Mouse (Mus musculus): ENCODE results near the gene Rab3il1. TPM values are rescaled to one million over a fixed set of nuclear protein-coding genes. Genes with fewer than 3 reads are reported as not detected.

Rab3il1 gene
- total and polyA plus RNA-seq, 3 experiments, result 0.04 TPM; not detected in 2

- H3K27ac ChIP-seq (ENCODE audit: insufficient read depth, low read depth), result no peak overlapping the region
- H3K9me3 ChIP-seq (replicated peaks; ENCODE audit: low read length), result no peaks in the 10 kb centered on the region
- no peaks in the 10 kb centered on the region for H3K4me1 ChIP-seq (ENCODE audit: control insufficient read depth in 1 of 2, insufficient read depth in 2 of 2)
- H3K4me2 ChIP-seq (ENCODE audit: insufficient read depth, low read depth, poor library complexity, severe bottlenecking), result no peak overlapping the region
- dilution Hi-C loops (cut with MboI; ENCODE audit: extremely low pct_ligation_motif_present, extremely low pct_unique_long_range_greater_than_20kb, low sequenced_read_pairs) (no loop called here), in situ Hi-C loops (cut with MboI; ENCODE audit: low pct_ligation_motif_present, low pct_unique_long_range_greater_than_20kb, low sequenced_read_pairs) (no loop called here)
- H3K27me3 ChIP-seq (replicated peaks), result no peaks in the 10 kb centered on the region
- DNase-seq (ENCODE audit: extremely low read depth), result no peak
- no peaks in the 10 kb centered on the region for H3K36me3 ChIP-seq (replicated peaks in 1 of 2; ENCODE audit: control insufficient read depth in 1 of 2, insufficient read depth in 1 of 2, low read length in 1 of 2)
- no peak overlapping the region for H3K4me3 ChIP-seq (replicated peaks in 1 of 3; ENCODE audit: low read depth in 2 of 3, low read length in 2 of 3, poor library complexity in 1 of 3)
- H3K79me2 ChIP-seq (replicated peaks; ENCODE audit: control insufficient read depth, extremely low read depth, insufficient read depth, poor library complexity, severe bottlenecking), result no peaks in the 10 kb centered on the region
- H3K9ac ChIP-seq (ENCODE audit: insufficient read depth, low read depth), result no peak overlapping the region
- no peak for TF ChIP-seq NELFE (IDR thresholded peaks at IDR 0.05; ENCODE audit: low read depth, low read length)
- TF ChIP-seq CHD2 (IDR thresholded peaks at IDR 0.05; ENCODE audit: low read length), result no peak
- no peak for TF ChIP-seq JUND (conservative IDR thresholded peaks at IDR 0.05; ENCODE audit: low read depth, low read length)
- TF ChIP-seq ZMIZ1 (IDR thresholded peaks at IDR 0.05; ENCODE audit: low read depth, low read length), result no peak
- no peak for TF ChIP-seq RCOR1 (conservative IDR thresholded peaks at IDR 0.05; ENCODE audit: low read depth, low read length)
- no peak for TF ChIP-seq ZC3H11A (IDR thresholded peaks at IDR 0.05; ENCODE audit: low read depth, low read length)
These were observed 78.9 kb downstream of the Rab3il1 start for GRCm38 (mm10) chr19:10080384-10080783.

DNA sequence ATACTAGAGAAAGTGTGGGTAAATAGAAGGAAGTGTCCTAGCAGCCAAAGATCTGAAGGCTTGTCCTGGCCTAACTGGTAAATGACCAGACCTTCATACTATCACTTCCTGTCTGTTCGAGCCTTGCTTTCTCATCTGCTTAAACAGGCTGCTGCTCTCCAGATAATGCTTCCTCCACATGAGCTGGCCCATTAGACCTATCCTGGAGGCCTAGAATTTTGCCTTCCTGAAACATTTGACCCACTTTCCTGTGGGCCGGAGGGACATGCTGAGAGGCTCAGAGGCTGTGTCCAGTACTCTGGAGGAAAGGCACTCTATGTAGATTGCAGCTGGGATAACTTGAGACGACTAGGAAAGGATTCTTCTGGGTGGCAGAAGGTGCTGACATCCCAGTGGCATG, 80.6 kb downstream of the Rab3il1 start:
- H3K4me3 ChIP-seq (replicated peaks in 1 of 3; ENCODE audit: low read depth in 2 of 3, low read length in 2 of 3, poor library complexity in 1 of 3), result no peak overlapping the region
- DNase-seq (ENCODE audit: extremely low read depth), result no peak
- no peak overlapping the region for H3K27ac ChIP-seq (ENCODE audit: insufficient read depth, low read depth)
- dilution Hi-C loops (cut with MboI; ENCODE audit: extremely low pct_ligation_motif_present, extremely low pct_unique_long_range_greater_than_20kb, low sequenced_read_pairs) (no loop called here), in situ Hi-C loops (cut with MboI; ENCODE audit: low pct_ligation_motif_present, low pct_unique_long_range_greater_than_20kb, low sequenced_read_pairs) (no loop called here)
- H3K4me1 ChIP-seq (ENCODE audit: control insufficient read depth in 1 of 2, insufficient read depth in 2 of 2), result no peaks in the 10 kb centered on the region
- no peak overlapping the region for H3K4me2 ChIP-seq (ENCODE audit: insufficient read depth, low read depth, poor library complexity, severe bottlenecking)
- H3K9ac ChIP-seq (ENCODE audit: insufficient read depth, low read depth), result no peak overlapping the region
- H3K79me2 ChIP-seq (replicated peaks; ENCODE audit: control insufficient read depth, extremely low read depth, insufficient read depth, poor library complexity, severe bottlenecking), result no peaks in the 10 kb centered on the region
- H3K9me3 ChIP-seq (replicated peaks; ENCODE audit: low read length), result no peaks in the 10 kb centered on the region
- TF ChIP-seq PAX5 (IDR thresholded peaks at IDR 0.05; ENCODE audit: low read length) (no peak), CHD1 (IDR thresholded peaks at IDR 0.05; ENCODE audit: low read depth, low read length) (no peak), JUND (conservative IDR thresholded peaks at IDR 0.05; ENCODE audit: low read depth, low read length) (no peak), CHD2 (IDR thresholded peaks at IDR 0.05; ENCODE audit: low read length) (no peak), RAD21 (IDR thresholded peaks at IDR 0.05; ENCODE audit: low read depth, low read length) (no peak), MXI1 (IDR thresholded peaks at IDR 0.05; ENCODE audit: low read depth, low read length) (no peak), MAFK (IDR thresholded peaks at IDR 0.05; ENCODE audit: insufficient replicate concordance, low read length) (no peak), CTCF (conservative IDR thresholded peaks at IDR 0.05 in 1 of 2, IDR thresholded peaks at IDR 0.05 in 1 of 2; ENCODE audit: low read depth in 2 of 2, low read length in 2 of 2) (no peak), TBP (conservative IDR thresholded peaks at IDR 0.05; ENCODE audit: low read depth, low read length) (no peak), ZNF384 (IDR thresholded peaks at IDR 0.05; ENCODE audit: low read depth, low read length) (no peak), ELF1 (IDR thresholded peaks at IDR 0.05; ENCODE audit: low read depth, low read length) (no peak), IRF4 (IDR thresholded peaks at IDR 0.05; ENCODE audit: low read depth, low read length) (no peak), ZC3H11A (IDR thresholded peaks at IDR 0.05; ENCODE audit: low read depth, low read length) (no peak), UBTF (IDR thresholded peaks at IDR 0.05; ENCODE audit: low read depth, low read length) (no peak), POLR2AphosphoS2 (IDR thresholded peaks at IDR 0.05; ENCODE audit: low read depth, low read length) (no peak), HCFC1 (IDR thresholded peaks at IDR 0.05; ENCODE audit: low read depth, low read length) (no peak), MAZ (IDR thresholded peaks at IDR 0.05; ENCODE audit: low read depth, low read length) (no peak), SIN3A (IDR thresholded peaks at IDR 0.05; ENCODE audit: low read length) (no peak), MYC (IDR thresholded peaks at IDR 0.05; ENCODE audit: low read depth, low read length) (no peak), NRF1 (IDR thresholded peaks at IDR 0.05; ENCODE audit: low read depth, low read length) (no peak)
- no peaks in the 10 kb centered on the region for H3K27me3 ChIP-seq (replicated peaks)
- no peaks in the 10 kb centered on the region for H3K36me3 ChIP-seq (replicated peaks in 1 of 2; ENCODE audit: control insufficient read depth in 1 of 2, insufficient read depth in 1 of 2, low read length in 1 of 2)
